Mouse (Mus musculus) C3H10T1/2 (cell line): Measurements from ENCODE around the gene Rtkn. TPM values are rescaled to one million over a fixed set of nuclear protein-coding genes. Genes with fewer than 3 reads are reported as not detected.

Experiments used
- polyA plus RNA-seq, 2 experiments: library from polyadenylated mRNA; unstranded; fragments of >200 nt; fragmentation: generic; extraction: Trizol; gene quantifications; one replicate each; pipeline ENCODE4 v1.2.1; 2012; ENCODE audit warnings: missing spikeins in 2 of 2

Gene Rtkn
- polyA plus RNA-seq, result 10 to 100 TPM; 24.9 to 34.2 TPM

DNA sequence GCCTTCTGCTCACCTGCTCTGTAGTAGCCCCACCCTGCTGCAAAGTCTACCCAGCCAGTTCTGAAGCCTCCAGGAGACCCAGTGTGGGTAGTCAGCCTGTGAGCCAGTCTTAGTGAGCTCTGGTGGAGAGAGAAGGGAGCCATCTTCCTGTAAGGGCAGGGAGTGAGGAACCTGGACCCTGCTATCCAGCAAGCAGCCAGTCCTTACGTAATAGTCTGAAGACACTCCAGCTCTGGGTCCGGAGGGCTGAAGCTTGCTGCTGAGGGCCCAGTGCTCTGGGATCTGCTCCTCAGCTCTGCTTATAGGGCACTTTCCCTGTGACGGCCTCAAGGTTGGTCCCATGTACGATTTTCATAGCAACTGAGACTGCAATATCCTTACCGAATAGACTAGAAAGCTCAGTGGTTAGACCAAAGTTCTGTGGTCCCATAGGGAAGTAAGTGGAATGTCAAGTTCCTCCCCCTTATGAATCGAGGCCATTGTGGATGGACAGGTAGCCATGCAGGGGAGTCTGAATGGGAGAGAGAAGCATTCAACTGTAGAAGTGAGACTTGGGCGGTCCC, at the start of gene Rtkn:
TSS of gene Rtkn (plus strand) at position 513 of the 563 bp plus-strand sequence.

GRCm38 (mm10) chr6:83086121-83087035, 48.9 kb upstream of the Rtkn start, which contains the start of gene Lbx2:
Gene Lbx2 (plus strand): TSS chr6:83086367.

DNA sequence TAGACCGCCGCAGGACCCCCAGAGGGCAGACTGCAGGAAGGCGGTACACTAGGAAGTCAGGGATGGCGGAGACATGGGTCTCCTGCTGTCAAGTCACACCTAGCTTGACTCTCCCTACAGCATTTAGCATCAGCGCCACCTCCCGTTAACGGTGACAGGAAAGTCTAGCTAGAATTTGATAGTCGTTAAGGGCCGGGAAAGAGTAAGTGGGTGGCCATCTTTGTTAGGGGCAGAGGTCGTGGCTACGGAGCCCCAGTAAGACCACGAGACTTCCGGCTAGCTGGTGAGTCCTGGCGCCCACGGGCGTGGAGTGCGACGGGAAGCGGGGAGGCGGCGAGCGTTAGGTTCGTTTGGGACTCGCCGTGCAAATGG, 34.0 kb upstream of the Rtkn start, which contains the start of the genes Ccdc142 and Gm42688:
TSS of gene Ccdc142 (plus strand) at position 286 of the 372 bp plus-strand sequence.
TSS of gene Gm42688 (plus strand) at position 302 of the 372 bp plus-strand sequence.

DNA sequence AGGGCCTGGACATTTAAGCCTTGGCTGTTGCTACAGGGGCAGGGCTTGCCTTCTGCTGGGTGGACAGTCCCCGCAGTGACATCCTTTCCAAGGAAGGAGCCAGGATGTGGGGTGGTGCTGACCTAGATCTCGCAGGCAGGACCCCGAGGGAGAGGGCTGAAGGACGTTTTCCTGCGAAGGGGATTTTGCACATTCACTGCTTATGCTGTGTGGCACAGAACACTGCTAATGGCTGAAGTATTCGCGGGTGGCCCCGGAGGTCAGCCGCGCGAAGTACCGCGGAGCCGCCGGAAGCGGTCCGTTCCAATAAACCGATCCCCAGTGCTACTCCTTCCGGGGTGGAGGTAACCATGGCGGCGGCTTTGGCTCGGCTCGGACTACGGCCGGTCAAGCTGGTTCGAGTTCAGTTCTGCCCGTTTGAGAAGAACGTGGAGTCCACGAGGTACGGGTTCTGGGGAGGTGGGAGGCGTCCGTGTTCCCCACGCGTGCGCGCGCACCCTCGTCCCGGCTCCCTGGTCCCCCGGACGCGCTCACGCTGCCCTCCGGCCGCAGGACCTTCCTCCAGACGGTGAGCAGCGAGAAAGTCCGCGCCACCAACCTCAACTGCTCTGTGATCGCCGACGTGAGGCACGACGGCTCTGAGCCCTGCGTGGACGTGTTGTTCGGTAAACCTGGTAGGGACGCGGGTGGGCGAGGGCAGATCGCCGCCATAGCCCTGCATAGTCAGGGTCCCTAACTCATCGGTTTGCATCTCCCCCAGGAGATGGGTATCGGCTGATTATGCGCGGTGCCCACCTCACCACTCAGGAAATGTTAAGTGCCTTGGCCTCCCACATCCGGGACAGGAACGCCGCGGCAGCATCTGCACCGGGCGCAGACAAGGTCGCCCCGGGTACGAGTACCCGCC, 26.2 kb upstream of the Rtkn start, which contains the start of gene Mrpl53:
TSS of gene Mrpl53 (plus strand) at position 279 of the 907 bp plus-strand sequence.

DNA sequence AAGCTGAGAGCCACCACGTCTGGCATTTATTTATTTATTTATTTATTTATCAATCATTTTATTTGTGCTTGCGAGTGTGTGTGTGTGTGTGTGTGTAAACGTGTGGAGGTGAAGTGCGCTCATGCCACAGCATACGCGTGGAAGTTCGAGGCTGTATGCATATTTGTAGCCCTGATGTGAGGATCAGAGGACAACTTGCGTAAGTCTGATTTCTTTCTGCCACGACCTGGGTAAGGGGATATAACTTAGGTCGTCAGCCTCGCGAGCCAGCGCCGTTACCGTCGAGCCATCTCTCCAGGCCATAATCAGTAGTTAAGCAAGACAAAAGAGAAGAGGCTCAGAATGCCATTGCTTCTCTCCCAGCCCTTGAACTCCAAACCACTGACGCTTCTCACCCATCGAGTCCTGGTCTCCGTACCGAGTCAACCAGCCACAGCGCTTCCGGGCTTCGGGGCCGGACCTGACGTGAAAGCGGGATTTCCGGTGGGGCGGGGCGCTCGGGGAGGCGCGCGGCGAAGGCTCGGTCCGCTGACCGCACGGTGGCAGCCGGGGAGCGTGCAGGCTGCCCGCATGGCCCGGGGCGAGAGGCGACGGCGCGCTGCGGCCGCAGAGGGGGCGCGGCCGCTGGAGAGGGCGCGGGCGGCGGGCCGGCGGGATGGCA, 20.1 kb upstream of the Rtkn start, which contains the start of gene Mogs:
TSS of gene Mogs (plus strand) at position 486 of the 661 bp plus-strand sequence.

DNA sequence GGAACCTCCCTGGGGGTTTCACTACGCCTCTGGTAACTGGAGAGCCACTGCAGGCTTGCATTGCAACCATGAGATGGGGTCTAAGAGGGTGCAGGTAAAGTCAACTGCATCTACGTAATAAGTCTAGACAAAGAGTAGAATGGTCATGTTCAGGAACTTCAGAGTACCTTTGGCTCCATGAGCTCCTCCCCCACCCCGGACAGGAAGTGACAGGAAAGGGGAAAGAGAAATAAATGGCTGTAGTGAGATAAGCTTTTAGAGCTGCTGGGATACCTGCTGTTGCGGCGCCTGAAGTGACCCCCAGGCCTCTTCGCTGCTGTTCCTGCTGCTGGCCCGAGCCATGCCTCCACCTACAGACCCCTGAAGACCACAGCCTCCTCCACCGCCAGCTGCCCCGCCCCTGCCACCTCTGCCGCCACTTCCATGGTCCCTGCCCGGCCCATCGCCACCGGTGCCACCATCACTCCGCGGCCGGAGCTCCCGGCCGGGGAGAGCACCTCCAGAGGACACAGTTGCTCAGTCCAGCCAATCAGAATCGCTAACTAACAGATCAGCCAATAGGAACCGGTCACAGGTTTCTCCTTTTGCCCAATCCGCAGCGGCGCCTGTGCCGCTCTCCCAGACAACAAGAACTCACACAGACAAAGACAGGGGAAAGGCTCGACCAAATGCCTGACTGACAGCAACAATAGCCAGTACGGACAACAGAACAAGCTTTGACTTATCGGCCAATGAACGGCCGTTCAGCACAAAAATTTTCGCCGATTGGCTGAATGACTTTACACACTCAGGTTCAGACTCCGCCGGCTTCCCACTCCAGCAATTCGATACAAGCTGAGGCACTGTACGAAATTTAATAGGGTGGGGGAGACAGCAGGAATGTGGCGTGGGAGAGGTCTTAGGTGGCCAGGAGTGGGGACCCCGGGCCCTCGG, 14.1 kb upstream of the Rtkn start, which contains the start of gene Wbp1:
TSS of gene Wbp1 (minus strand) at position 630 of the 933 bp plus-strand sequence.

GRCm38 (mm10) chr6:83125331-83125730, 9.9 kb upstream of the Rtkn start, which contains the start of gene Ino80b:
Gene Ino80b (minus strand): TSS chr6:83125431.

DNA sequence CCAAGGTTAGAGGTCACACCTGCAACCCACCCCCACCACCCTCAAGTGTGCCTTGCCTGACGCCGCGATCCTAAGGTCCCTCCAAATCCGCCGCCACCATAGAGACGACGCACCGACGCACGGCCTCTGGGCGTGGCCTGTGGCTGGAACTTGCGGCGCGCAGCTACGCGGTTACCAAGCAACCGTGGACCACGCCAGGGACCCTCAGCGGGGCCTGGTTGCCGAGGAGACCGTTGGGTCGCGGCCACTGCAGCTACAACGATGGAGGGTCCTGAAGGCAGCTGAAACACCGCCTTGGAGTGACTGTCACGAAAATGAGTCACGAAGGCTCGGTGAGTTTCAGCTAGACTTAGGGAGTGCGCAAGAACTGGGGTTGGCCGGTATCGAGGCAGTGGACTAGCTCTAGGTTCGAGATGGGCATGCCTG, 21.0 kb downstream of the Rtkn start, which contains the start of the genes Wdr54 and 1700003E16Rik:
TSS of gene Wdr54 (minus strand) at position 139 of the 426 bp plus-strand sequence.
TSS of gene 1700003E16Rik (plus strand) at position 146 of the 426 bp plus-strand sequence.

GRCm38 (mm10) chr6:83165607-83166242, 30.5 kb downstream of the Rtkn start, which contains the start of gene Dctn1:
Gene Dctn1 (plus strand): TSS chr6:83165920.

Other genes starting within 250 kb of the Rtkn start
- gene Sema4f, start 195.7 kb upstream of the Rtkn start, polyA plus RNA-seq, result not detected
- 1 to 10 TPM; 1.2 to 8.0 TPM for gene M1ap, start 188.6 kb upstream of the Rtkn start, polyA plus RNA-seq
- 10 to 100 TPM; 32.8 to 94.4 TPM for gene Dok1, start 102.0 kb upstream of the Rtkn start, polyA plus RNA-seq
- 10 to 100 TPM; 24.3 to 39.1 TPM for gene Loxl3, start 101.3 kb upstream of the Rtkn start, polyA plus RNA-seq
- gene Aup1, start 80.9 kb upstream of the Rtkn start, polyA plus RNA-seq, result 100 to 1,000 TPM; 171 to 221 TPM
- 10 to 100 TPM; 41.6 to 88.1 TPM for gene Htra2, start 80.2 kb upstream of the Rtkn start, polyA plus RNA-seq
- gene Dqx1, start 77.6 kb upstream of the Rtkn start, polyA plus RNA-seq, result under 1 TPM; 0.07 to 0.87 TPM
- under 1 TPM; 0.18 to 0.23 TPM for gene Tlx2, start 65.2 kb upstream of the Rtkn start, polyA plus RNA-seq
- gene Pcgf1, start 57.6 kb upstream of the Rtkn start, polyA plus RNA-seq, result 10 to 100 TPM; 10.3 to 29.5 TPM
- 1 to 10 TPM in 1 of 2 experiments, under 1 TPM in 1; 0.62 to 2.1 TPM for gene Lbx2, start 49.1 kb upstream of the Rtkn start, polyA plus RNA-seq
- gene Ccdc142, start 33.9 kb upstream of the Rtkn start, polyA plus RNA-seq, result 1 to 10 TPM in 1 of 2 experiments, under 1 TPM in 1; 0.27 to 2.7 TPM
- 1 to 10 TPM in 1 of 2 experiments, under 1 TPM in 1; 0.48 to 2.7 TPM for gene Gm42688, start 33.8 kb upstream of the Rtkn start, polyA plus RNA-seq
- 10 to 100 TPM; 66.9 to 76.7 TPM for gene Mrpl53, start 26.4 kb upstream of the Rtkn start, polyA plus RNA-seq
- 10 to 100 TPM; 16.6 to 26.2 TPM for gene Mogs, start 20.0 kb upstream of the Rtkn start, polyA plus RNA-seq
- gene Wbp1, start 13.9 kb upstream of the Rtkn start, polyA plus RNA-seq, result 100 to 1,000 TPM in 1 of 2 experiments, 10 to 100 TPM in 1; 83.4 to 162 TPM
- gene Ino80b, start 10.0 kb upstream of the Rtkn start, polyA plus RNA-seq, result 10 to 100 TPM; 44.3 to 55.0 TPM
- gene Wdr54, start 20.9 kb downstream of the Rtkn start, polyA plus RNA-seq, result 1 to 10 TPM; 6.6 to 10.0 TPM
- 1 to 10 TPM; 2.0 to 4.9 TPM for gene 1700003E16Rik, start 20.9 kb downstream of the Rtkn start, polyA plus RNA-seq
- 100 to 1,000 TPM in 1 of 2 experiments, 10 to 100 TPM in 1; 46.5 to 121 TPM for gene Dctn1, start 30.5 kb downstream of the Rtkn start, polyA plus RNA-seq
- gene Slc4a5, start 84.4 kb downstream of the Rtkn start, polyA plus RNA-seq, result under 1 TPM in 1 of 2 experiments, not detected in 1; 0.02 TPM
- 10 to 100 TPM; 10.4 to 16.0 TPM for gene Mthfd2, start 190.4 kb downstream of the Rtkn start, polyA plus RNA-seq
- gene Mob1a, start 190.6 kb downstream of the Rtkn start, polyA plus RNA-seq, result 10 to 100 TPM in 1 of 2 experiments, 1 to 10 TPM in 1; 1.6 to 24.1 TPM
- 10 to 100 TPM; 59.8 to 90.4 TPM for gene Bola3, start 213.7 kb downstream of the Rtkn start, polyA plus RNA-seq